Mouse (Mus musculus) spleen, postnatal 0 days (tissue): ENCODE data around the gene Sox9. TPM values are rescaled to one million over a fixed set of nuclear protein-coding genes. Genes with fewer than 3 reads are reported as not detected.

Source experiments
- polyA plus RNA-seq: library from polyadenylated mRNA; unstranded; fragments of >200 nt; fragmentation: Nextera tagmentation; extraction: Ambion mirVana; gene quantifications from 2 replicates; pipeline ENCODE4 v1.2.1, GENCODE M21; 2015

Gene Sox9
- polyA plus RNA-seq, result 1.00 and 1.5 TPM in 2 replicates

DNA sequence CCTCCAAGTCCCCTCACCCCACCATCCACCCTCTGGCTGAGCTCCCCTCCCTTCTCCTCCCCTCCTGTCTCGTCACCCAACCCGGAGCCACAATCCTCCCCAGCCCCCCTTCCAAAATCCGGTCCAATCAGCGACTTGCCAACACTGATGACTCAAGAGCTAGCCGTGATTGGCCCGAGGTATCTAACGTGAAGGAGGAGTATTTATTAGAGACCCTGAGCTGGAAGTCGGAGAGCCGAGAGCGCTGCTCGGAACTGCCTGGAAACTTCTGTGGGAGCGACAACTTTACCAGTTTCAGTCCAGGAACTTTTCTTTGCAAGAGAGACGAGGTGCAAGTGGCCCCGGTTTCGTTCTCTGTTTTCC is at the start of gene Sox9:
Gene Sox9, plus strand, starts transcription at position 231 of the 363 bp plus-strand sequence.

